Mouse (Mus musculus): ENCODE measurements around the gene Slc9a9.

Slc9a9 gene

GRCm38 (mm10) chr9:94682260-94682659, 12.6 kb downstream of the Slc9a9 start:
- no peak for DNase-seq (ENCODE audit: low spot score in 2 of 2)

- DNase-seq (ENCODE audit: low spot score in 2 of 2), result no peak
Observed at GRCm38 (mm10) chr9:94685640-94686039, 15.9 kb downstream of the Slc9a9 start.

DNA sequence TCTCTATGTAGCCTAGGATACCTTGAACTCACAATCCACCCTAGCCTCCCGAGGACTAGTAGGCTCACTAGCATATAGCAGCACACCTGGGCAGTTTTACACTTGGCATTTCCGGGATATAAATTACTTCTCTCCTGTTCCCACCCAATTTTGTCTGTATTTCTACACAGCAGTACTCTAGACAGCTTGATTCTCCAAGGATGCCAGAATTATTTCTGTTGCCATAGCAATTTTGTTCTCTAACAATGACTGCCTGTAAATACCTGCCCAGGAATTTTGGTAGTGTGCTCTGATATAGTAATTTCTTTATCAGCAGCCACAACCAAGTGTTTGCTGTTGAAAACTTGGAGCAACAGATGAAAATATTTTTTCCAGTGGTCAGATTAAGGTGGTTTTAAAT, 16.7 kb downstream of the Slc9a9 start:
- DNase-seq (ENCODE audit: low spot score in 2 of 2), result no peak

DNA sequence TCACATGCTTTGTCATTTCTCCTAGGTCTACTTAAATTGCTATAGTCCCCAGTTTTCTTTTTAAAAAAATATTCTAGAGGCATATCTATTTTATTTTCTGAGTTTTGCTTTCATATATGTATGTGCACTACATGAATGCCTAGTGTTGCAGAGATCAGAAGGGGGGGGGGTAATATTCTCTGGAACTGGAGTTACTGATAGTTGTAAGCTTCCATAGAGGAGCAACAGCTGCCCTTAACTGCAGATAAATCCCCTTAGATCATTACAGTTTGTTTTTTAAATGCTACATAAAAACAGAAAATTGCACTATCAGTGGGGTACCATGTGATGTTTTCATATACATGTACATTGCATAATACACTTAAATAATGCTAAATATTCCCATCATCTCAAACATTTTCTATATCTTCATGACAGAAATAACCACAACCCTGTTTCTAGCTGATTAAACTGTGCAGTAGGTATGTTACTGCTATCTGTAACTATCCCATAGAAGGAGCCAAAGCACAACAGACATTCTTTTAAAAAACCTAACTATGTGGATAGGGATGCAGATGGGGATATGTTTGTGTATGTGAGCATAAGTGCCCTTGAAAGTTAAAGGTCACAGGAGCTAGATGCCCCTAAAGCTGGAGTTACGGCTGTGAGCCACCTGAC, 17.6 kb downstream of the Slc9a9 start:
- no peak for DNase-seq (ENCODE audit: low spot score in 2 of 2)

DNA sequence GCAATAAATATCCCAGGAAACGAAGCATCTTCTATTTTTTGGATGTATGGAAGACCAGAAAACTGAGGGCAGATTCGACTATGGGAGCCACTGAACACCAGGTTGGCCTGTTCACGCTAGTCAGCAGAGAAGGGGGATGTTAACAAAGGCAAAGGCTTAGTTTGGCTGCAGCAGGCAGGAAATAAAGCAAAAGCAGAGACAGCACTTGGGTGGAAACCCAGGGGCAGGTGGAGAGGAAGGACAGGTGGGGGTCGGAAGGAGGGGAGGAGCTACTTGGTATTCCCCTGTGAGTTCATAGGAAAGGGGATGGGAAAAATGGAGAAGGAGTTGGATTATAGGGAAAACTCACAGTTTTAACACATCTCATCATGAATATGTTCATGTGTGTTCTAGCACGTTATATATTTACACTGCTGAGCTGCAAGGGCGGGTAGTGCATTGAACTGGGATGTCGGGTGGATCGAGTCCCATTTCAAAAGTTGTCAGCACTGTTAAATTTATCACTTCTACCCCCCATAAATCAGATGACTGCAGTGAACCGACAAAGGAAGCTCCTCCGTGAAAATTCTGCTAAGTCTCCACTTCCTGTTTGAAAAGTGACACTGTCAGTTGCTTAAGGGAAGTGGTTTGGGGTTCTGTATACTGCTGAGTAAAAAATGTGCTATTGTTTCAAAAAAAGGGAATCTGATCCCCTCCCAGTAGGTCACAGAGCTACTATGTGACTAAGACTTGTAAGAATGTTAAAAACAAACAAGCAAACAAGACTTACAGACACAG, 21.8 kb downstream of the Slc9a9 start:
- no peak for DNase-seq (ENCODE audit: low spot score in 2 of 2)

- DNase-seq (ENCODE audit: low spot score in 2 of 2), result no peak
Observed at GRCm38 (mm10) chr9:94692122-94692521, 22.4 kb downstream of the Slc9a9 start.

- DNase-seq (ENCODE audit: low spot score in 2 of 2), result no peak
Observed at GRCm38 (mm10) chr9:94694243-94694642, 24.5 kb downstream of the Slc9a9 start.

GRCm38 (mm10) chr9:94694983-94695382, 25.3 kb downstream of the Slc9a9 start:
- DNase-seq (ENCODE audit: low spot score in 2 of 2), result no peak

GRCm38 (mm10) chr9:94696539-94697079, 26.9 kb downstream of the Slc9a9 start:
- DNase-seq (ENCODE audit: low spot score in 2 of 2), result no peak

DNA sequence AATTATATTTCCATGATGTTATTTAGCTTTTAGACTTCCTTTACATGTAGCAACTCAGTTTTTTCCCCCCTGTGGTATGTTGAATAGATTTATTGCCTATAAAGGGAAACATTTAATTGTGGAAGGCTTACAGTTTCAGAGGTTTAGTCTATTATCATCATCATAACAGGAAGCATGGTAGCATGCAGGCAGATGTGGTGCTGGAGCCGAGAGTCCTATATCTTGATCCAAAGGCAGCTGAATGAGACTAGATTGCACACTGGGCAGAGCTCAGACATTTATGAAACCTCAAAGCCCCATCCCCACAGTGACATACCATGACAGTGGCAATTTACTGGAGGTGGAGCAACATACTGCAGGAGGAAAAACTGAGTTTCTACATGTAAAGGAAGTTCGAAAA, 28.5 kb downstream of the Slc9a9 start:
- no peak for DNase-seq (ENCODE audit: low spot score in 2 of 2)

- DNase-seq (ENCODE audit: low spot score in 2 of 2), result peak; percentile 43 to 68
Observed at GRCm38 (mm10) chr9:94700549-94700948, 30.8 kb downstream of the Slc9a9 start.

DNA sequence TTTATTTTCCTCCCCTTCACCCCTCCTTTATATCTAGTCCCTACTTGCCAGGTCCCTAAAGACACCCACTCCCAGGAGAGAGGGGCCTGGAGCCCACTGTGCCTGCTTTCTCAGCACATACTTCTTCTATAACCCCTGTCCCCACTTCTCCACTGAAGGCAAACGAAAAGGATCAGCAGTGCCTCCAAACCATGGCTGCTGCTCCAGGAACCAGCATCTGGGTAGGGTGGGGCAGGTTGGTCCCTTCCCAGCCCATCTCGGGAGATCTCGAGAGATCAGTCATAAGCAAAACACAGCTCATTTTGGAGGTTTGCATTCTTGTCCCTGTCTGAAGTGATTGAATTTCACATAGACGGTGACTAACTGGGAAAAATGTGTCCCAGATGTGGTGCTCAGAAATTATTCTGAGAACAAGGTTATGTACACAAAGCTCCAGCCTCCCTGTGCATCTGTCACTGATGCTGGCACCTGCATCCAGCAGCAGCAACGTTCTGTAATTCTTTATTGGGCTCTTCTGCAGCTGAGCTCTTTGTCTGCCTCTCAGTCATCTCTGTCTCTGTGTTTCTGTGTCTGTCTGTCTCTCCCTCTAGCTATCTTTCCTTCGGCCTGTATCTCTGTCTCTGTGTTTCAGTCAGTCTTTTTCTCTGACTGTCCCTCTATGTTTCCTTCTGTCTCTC, 31.6 kb downstream of the Slc9a9 start:
- no peak for DNase-seq (ENCODE audit: low spot score in 2 of 2)

- DNase-seq (ENCODE audit: low spot score in 2 of 2), result no peak
Observed at GRCm38 (mm10) chr9:94701965-94702634, 32.4 kb downstream of the Slc9a9 start.

DNA sequence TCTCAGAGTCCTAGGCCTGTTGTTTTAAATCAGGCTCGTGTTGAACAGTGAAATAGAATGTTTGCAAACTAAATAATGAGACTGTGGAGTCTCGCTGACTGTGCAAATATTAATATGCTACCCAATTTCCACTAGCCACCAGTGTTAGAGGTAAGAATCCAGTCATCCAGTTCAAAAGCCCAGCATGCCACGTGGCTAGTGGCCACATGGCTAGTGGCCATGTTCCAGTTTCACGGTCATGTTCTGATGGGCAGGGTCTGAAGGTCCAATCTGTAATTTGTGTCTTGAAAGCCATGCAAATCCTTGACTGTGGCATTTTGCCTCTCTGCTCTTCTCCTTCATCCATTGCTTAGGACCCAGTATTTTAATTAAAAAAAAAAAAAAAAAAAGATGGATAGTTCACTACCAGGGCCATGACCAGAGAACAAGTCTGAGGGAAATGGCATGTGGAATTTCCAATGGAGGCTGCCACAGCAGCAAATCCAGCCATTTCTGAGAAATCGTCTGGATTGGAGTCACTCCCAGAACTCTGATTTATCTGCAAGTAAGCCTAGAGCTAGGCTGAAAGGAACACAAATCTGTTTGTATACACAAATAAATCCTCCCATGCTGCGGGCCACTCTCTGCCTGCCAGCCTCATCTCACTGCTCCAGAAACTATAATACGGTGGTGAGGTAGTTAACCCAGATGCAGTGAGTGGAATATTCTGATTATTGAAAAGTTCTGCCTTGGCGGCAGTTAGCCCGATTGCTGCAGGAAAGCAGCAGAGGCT, 35.5 kb downstream of the Slc9a9 start:
- no peak for DNase-seq (ENCODE audit: low spot score in 2 of 2)

- no peak for DNase-seq (ENCODE audit: low spot score in 2 of 2)
Observed at GRCm38 (mm10) chr9:94705758-94706026, 36.0 kb downstream of the Slc9a9 start.

GRCm38 (mm10) chr9:94712084-94712483, 42.4 kb downstream of the Slc9a9 start:
- no peak for DNase-seq (ENCODE audit: low spot score in 2 of 2)

DNA sequence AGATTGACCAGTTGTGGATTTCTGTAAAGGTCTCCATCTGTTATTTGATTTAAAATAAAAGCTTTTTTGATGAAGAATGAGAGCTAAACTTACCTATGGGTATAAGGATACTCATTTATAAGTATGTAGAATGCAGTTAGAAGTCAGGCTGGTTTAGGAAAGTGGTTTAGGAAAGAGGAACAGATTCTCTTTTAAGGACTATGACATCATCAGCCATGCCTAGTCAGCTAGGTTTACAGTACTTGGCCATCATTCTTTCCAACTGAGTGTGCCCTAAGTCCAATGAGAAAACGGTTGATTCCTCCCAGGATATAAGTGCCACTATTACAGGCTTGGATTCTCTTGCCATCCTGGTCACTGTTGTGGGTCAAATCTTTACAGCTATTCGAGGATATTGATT, 47.0 kb downstream of the Slc9a9 start:
- no peak for DNase-seq (ENCODE audit: low spot score in 2 of 2)

- no peak for DNase-seq (ENCODE audit: low spot score in 2 of 2)
Observed at GRCm38 (mm10) chr9:94723631-94724030, 53.9 kb downstream of the Slc9a9 start.

- DNase-seq (ENCODE audit: low spot score in 2 of 2), result peak in 1 of 2 experiments; percentile 31
Observed at GRCm38 (mm10) chr9:94725121-94725520, 55.4 kb downstream of the Slc9a9 start.

DNA sequence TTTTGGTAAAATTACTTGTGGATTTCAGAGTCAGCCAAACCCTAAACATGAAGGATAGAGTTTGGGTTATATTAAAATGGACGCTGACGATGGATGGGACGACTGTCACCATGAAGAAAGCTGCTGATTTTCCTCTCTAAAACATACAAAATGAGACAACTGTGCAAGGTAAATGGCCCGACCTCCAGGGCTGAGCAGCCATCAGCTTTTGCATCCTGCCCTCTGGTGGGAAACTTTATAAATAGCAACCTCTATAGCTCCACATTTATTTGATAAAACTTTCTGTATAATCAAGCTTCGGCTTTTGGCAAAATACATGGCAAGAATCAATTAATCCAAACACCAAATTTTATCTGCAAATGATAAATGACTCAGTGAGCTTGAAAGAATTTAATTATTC, 57.7 kb downstream of the Slc9a9 start:
- DNase-seq (ENCODE audit: low spot score in 2 of 2), result no peak

GRCm38 (mm10) chr9:94730396-94730795, 60.7 kb downstream of the Slc9a9 start:
- DNase-seq (ENCODE audit: low spot score in 2 of 2), result no peak
